Mouse (Mus musculus) embryonic fibroblast, embryonic 13.5 days (primary cell): ENCODE results near the gene Kcna7. TPM values are rescaled to one million over a fixed set of nuclear protein-coding genes. Genes with fewer than 3 reads are reported as not detected.

Source experiments
- H3K27ac ChIP-seq: 2 replicates; pipeline ENCODE4 v1.5.1; 2012; ENCODE audit warnings: low read length, control low read depth, inconsistent platforms; ENCODE audit not compliant: insufficient read depth
- H3K4me1 ChIP-seq: 2 replicates; pipeline ENCODE4 v1.6.1; 2011; ENCODE audit warnings: low read length; ENCODE audit not compliant: control insufficient read depth, insufficient read depth
- H3K4me3 ChIP-seq: 2 replicates; pipeline ENCODE4 v1.5.1; 2011; ENCODE audit warnings: mild to moderate bottlenecking, control low read depth, low read length; ENCODE audit not compliant: insufficient read depth
- CTCF ChIP-seq: IDR thresholded peaks from 2 replicates; pipeline ENCODE4 v1.5.1; 2011; ENCODE audit warnings: mild to moderate bottlenecking, control low read depth, low read length, moderate library complexity, borderline replicate concordance; ENCODE audit not compliant: insufficient read depth
- POLR2A ChIP-seq: IDR thresholded peaks from 2 replicates; pipeline ENCODE4 v1.6.1; 2011; ENCODE audit warnings: low read depth, mild to moderate bottlenecking, control low read depth, low read length, moderate library complexity
- polyA plus RNA-seq: library from polyadenylated mRNA; stranded (reverse); fragments of >200 nt; gene quantifications from 2 replicates; pipeline ENCODE4 v1.2.4, GENCODE M21; 2011; ENCODE audit warnings: low read depth; ENCODE audit not compliant: missing spikeins, insufficient read length

The Kcna7 gene
- polyA plus RNA-seq, 1 experiment = not detected

DNA sequence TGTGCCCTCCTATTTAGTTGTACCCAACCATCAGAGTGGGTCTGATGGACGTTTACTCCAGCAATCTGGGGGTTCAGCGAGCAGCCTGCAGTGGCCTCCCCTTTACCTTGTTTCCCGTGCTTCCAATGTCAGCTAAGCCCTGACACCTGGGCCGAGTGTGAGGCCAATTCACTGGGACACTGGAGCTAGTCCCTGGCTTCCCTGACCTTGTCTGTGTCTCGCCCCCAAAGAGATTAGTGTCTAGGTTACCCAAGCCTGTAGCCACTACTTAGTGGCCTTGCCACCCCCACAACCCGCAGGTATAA is 15.1 kb downstream of the Kcna7 start, which contains the start of gene Lhb:
TSS of gene Lhb (plus strand) at position 206 of the 305 bp plus-strand sequence.
- no peaks in the 10 kb centered on the region for H3K4me1 ChIP-seq
- no peak for TF ChIP-seq POLR2A
- no peak for TF ChIP-seq CTCF
- no peak within 1 kb of the TSS for H3K4me3 ChIP-seq
- H3K27ac ChIP-seq = no peak within 1 kb of the TSS

DNA sequence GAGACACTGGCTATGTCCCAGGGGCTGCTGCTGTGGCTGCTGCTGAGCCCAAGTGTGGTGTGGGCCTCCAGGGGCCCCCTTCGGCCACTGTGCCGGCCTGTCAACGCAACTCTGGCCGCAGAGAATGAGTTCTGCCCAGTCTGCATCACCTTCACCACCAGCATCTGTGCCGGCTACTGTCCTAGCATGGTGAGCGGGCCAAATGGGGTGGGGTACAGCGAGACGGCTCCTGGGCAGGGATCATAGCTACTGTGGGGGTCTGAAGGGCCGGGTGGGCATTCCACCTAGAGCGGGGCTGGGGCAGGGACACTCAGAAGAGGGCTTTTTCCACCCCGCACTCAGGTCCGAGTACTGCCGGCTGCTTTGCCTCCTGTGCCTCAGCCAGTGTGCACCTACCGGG is 15.7 kb downstream of the Kcna7 start:
- no peak overlapping the region for H3K27ac ChIP-seq
- H3K4me1 ChIP-seq = no peaks in the 10 kb centered on the region
- TF ChIP-seq CTCF = no peak
- no peak for TF ChIP-seq POLR2A
- H3K4me3 ChIP-seq = no peak overlapping the region

DNA sequence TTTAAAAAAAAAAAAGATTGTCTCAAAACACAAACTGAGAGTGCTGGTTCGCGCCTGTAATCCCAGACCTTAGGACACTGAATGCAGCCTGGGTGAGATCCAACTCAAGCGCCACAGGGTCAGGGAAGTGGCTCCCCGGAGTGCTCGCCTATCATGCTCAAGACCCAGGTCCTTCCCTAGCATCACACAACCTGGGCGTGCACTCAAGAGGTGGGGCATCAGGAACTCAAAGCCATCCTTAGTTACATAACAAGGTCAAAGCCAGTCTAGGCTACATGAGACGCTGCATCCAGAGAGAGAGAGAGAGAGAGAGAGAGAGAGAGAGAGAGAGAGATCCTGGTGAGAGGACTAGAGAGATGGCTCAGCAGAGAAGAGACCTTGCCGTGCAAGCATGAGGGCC is 21.1 kb downstream of the Kcna7 start:
- Histone ChIP-seq H3K4me3 (no peak overlapping the region), H3K4me1 (no peaks in the 10 kb centered on the region), H3K27ac (no peak overlapping the region)
- TF ChIP-seq CTCF (no peak), POLR2A (no peak)

DNA sequence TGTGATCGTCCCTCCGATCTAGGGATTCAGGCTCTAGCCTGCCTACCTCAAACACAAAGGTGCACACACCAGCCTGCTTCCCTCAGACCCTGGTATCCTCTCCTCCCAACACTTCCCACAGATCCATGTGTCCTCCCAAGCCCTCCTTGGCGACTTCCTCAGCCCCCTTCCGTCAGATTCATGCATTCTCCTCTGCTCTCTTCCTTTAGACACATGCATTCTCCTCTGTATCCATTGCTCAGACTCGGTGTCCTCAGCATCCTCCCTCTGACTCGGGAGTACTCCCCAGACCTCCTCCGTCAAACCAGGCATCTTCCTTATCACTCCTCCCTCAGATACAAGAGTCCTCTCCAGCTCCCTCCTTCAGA is 28.4 kb downstream of the Kcna7 start:
- TF ChIP-seq CTCF = no peak
- no peak for TF ChIP-seq POLR2A
- Histone ChIP-seq H3K4me3 (peak overlapping the region; percentile 98), H3K4me1 (0 out of 2 replicates have a peak, but pooled peaks cover 5% of the 10 kb centered on the region), H3K27ac (0 out of 2 replicates have a peak overlapping the region, but pooled peaks have one; percentile 11)

DNA sequence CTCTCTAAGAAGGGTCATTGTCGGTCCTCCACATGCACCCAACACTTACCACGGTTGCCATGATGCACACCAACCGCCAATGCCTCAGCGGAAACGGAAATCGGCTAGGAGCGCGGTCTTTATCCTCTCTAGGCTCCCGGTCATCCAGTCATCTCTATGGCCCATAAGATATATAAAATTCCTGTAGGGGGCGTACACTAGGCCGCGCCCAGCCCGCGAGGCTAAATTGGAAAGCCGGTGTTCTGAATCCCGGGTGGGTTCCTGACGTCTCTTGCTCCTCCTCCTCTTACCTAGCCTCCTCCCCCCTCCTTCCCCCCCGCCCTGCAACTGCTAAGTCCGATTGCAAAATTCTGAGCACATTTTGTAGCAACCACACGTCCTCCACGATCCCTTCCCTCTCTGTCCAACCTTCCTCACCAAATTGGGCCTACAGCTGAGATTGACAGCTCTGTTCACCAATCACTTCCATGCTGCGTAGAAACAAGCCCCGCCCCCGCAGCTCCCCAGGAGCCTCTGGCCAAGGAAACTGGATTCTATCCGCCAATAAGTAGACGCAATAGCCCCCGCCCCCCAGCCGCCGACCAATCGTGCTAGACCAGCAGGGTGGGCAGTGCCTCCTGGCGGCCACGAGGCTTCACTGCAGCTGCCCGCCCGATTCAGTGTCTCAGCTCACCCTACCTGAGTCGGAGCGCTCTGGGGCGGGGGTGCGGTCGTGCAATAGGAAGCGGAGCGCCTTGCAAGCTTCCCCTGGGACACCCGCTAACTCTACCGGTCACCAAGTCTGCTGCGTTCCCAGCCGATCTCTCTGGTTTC is 29.0 kb downstream of the Kcna7 start, which contains the start of gene Gys1:
TSS of gene Gys1 (plus strand) at position 642 of the 813 bp plus-strand sequence.
- H3K27ac ChIP-seq = peak within 1 kb of the TSS; percentile 54
- TF ChIP-seq CTCF (peak; percentile 95), POLR2A (peak; percentile 88)
- peak within 1 kb of the TSS; percentile 98 for H3K4me3 ChIP-seq
- H3K4me1 ChIP-seq = 0 out of 2 replicates have a peak, but pooled peaks cover 5% of the 10 kb centered on the region

DNA sequence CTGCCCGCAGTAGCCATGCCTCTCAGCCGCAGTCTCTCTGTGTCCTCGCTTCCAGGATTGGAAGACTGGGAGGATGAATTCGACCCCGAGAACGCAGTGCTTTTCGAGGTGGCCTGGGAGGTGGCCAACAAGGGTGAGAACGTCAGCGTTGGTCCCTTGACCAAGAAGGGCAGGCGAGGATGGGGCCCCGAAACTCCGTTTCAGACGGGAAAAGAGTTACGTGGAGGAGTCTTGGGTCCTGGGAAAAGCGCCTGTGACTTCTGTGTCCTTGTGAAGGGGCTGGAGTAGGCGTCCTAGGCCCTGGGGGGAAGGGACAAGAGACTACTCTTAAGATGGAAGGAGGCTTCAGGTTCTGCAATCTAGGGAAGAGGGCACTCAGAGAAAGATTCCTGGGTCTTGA is 29.6 kb downstream of the Kcna7 start:
- Histone ChIP-seq H3K27ac (peak overlapping the region; percentile 54), H3K4me3 (peak overlapping the region; percentile 62), H3K4me1 (0 out of 2 replicates have a peak, but pooled peaks cover 5% of the 10 kb centered on the region)
- TF ChIP-seq POLR2A (no peak), CTCF (no peak)

DNA sequence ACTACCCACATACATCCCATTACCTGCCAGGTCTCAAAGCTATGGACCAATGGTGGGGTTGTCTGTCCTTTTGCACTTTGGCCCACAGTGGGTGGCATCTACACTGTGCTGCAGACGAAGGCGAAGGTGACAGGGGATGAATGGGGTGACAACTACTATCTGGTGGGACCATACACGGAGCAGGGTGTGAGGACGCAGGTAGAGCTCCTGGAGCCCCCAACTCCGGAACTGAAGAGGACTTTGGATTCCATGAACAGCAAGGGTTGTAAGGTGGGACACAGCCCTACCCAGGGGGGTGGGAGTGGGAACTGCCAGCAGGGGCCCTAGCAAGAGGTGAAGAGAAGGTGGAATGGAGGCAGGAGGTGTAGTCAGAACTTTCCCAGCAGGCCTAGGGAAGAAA is 31.0 kb downstream of the Kcna7 start:
- no peak overlapping the region for H3K27ac ChIP-seq
- H3K4me1 ChIP-seq = 0 out of 2 replicates have a peak, but pooled peaks cover 5% of the 10 kb centered on the region
- no peak for TF ChIP-seq CTCF
- no peak; the same call in 1 of the 2 replicates for TF ChIP-seq POLR2A
- no peak overlapping the region for H3K4me3 ChIP-seq

DNA sequence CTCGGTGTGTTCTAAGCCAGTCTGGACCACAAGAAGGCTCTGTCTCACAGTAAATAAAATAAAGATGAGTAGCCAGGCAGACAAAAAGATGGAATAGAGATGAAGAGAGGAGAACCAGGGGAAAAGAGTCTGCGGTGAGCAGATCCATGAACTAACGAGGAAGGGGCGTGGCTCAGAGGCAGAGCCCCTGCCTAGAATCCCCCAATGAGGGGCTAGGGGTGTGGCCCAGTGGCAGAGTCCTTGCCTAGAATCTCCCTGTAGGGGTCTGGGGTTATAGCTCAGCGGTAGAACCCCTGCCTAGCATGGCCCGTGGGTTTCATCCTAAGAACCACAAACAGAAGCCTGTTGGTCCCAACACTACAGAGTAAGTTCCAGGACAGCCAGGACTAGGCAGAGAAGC is 31.6 kb downstream of the Kcna7 start:
- Histone ChIP-seq H3K4me3 (no peak overlapping the region), H3K4me1 (0 out of 2 replicates have a peak, but pooled peaks cover 5% of the 10 kb centered on the region), H3K27ac (no peak overlapping the region)
- TF ChIP-seq POLR2A (no peak), CTCF (no peak)

DNA sequence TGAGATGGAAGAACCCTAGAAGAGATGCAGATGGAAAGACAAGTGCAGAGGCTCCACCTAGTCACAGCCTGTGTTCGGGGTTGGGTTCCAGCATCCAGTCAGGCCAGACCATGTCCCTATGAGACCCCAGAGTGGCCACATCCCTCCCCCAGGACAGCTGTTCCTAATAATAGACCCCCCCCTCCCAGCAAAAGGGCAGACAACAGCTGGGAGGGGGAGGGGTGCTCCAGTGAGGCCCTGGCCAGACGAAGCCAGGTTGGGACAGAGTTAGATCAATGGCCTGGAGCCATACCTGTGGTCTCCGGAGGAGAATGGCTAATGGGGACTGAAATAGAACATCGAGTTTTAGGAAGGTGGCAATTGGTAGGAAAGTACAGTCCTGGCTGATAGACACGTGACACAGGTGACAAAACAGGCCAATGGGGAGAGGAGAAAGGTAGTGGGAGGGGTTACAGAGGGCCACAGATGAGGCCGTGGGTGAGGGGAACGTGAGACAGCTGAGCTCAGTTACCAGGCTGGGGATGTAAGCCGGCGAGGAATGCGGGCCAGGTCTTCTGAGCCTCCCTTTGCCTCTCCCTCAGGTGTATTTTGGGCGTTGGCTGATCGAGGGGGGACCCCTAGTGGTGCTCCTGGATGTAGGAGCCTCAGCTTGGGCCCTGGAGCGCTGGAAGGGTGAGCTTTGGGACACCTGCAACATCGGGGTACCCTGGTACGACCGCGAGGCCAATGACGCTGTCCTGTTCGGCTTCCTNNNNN is 32.2 kb downstream of the Kcna7 start, which contains the start of gene Ruvbl2:
TSS of gene Ruvbl2 (minus strand) at position 576 of the 756 bp plus-strand sequence.
- TF ChIP-seq POLR2A = no peak
- TF ChIP-seq CTCF = no peak

More for the DNA sequence above, 32.2 kb downstream of the Kcna7 start, which contains the start of gene Ruvbl2:
- H3K4me3 ChIP-seq = no peak within 1 kb of the TSS
- H3K4me1 ChIP-seq = 0 out of 2 replicates have a peak, but pooled peaks cover 5% of the 10 kb centered on the region
- H3K27ac ChIP-seq = no peak within 1 kb of the TSS
